Mouse (Mus musculus) olfactory bulb, adult 2 months (tissue): ENCODE data around the gene Gm9945.
A peak's percentile ranks its signal among the peaks of the same experiment; 100 is the strongest.

Experiments
- CTCF ChIP-seq: fragments of 200-500 bp; IDR thresholded peaks from 2 replicates; pipeline ENCODE4 v1.5.1; 2012; ENCODE audit warnings: low read depth, mild to moderate bottlenecking, low read length, moderate library complexity; ENCODE audit not compliant: insufficient read depth
- POLR2A ChIP-seq: fragments of 200-500 bp; IDR thresholded peaks from 2 replicates; pipeline ENCODE4 v1.6.1; 2012; ENCODE audit warnings: mild to moderate bottlenecking, low read depth, low read length, moderate library complexity; ENCODE audit not compliant: insufficient read depth

GRCm38 (mm10) chr11:53469968-53470695 lies 9.8 kb upstream of the Gm9945 start, which contains the start of gene Gm9837:
- TF ChIP-seq POLR2A (0 out of 2 replicates have a peak, but pooled peaks have one; percentile 52), CTCF (peak; percentile 92)
